Mouse (Mus musculus) ovary, postnatal 36 days (tissue): ENCODE measurements around the gene Gm47985.
"Not testable (repeated sequence)": the region's sequence is repeated elsewhere in the genome, so short reads cannot be mapped to it uniquely, and the experiment has no call there.

ENCODE experiments used
- DNase-seq: peaks from one replicate; pipeline ENCODE4 v3.0.0; 2022; ENCODE audit warnings: low spot score, mixed read lengths

Gm47985 gene

DNA sequence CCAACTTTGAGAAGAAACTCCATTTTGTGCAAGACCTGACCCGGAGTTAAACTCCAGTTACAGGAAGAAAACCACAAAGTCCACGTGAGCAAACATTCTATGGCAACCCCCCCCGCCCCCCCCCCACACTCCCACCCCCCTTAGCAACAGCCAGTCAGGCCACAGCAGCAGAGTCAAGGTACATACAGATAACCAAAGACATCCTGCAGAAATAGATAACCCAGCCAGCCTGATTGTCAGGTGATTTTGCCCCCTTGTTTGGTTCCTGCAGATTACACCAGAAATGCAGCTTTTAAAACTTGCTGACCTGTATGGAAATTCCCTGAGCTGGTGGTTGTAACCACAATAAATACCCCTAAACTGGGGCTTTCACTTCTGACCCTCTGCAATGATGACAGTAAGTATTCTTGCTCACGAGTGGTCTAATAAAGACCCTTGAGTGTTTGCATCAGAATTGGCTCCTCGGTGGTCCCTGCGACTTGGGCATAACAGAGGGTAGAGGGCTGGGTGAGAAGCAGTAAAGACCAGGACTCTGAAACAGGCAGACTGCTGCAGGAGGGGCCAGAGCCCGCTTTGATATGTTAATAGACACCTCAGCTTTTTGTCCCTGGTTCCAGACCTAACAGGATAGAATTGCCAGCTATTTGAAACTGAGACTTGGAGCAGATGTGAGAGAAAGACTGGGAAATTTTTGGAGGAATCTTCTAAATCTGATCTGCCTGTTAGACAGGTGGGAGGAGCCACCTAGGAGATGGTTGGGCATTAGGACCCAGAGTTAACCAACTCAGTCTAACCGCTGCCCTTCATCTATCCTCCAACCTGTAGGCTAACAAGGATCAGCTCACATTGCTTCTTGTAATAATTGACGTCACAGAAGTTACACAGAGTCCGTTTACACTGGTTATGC, 5.1 kb upstream of the Gm47985 start:
- DNase-seq = no peak

DNA sequence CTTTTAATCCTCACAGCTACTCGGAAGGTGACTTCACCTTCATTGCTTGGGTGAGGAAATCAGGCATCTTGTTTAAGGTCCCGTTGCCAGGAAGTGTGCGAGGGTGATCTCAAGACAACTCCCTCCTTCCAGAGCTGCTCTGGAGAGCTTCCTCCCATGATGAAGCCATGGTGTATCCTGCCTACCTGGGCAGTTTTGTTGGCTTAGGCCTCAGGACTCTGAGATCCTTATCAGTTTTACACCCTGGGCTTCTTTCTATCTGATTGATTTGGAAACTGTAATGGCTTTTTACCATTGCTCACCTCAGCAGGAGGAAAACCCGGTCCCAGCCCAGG, 4.4 kb upstream of the Gm47985 start:
- no peak for DNase-seq

DNA sequence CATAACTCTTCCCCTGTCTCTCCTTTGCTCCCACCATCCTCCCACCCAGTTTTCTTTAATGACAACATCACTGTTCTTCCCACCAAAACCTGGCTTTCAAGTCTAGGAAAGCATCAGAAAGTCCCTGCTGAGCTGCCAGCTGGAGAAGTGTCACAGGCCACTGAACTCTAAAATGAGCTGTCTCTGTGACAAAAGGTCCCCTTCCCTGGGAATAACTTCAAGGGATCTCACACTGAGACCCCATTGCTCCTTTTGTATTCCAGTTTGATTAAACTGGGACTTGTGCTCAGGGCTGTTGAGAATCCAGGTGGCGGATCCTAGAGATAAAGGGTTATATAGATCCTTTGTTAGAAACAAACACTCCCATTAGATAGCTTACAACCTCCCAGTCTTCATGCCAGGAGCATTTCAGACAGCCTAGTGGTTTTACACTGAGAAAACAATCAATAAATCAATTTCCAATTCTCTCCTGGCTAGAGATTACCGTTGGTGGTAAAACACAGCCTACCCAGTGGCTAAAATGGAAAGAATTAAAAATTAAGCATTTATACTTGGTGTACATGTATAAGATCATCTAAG, 3.7 kb upstream of the Gm47985 start:
- no peak for DNase-seq

DNA sequence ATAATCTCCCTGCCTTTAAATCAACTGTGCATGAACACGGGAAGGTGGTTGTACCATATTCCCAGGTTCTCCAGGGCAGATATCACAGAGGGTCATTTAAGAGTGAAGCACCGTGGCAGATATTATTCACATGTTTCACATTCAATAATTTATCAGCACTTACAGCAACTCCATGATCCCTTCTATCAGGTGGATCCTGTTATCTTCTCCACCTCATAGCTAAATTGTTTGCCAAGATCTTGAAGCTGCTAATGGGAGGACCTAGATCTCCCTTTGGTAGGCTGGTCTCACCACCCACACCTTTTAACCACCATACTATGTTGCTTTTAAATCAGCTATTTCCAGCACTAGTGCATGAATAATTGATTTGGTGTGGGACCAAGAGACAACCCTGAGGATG, 2.2 kb upstream of the Gm47985 start:
- no peak for DNase-seq

DNA sequence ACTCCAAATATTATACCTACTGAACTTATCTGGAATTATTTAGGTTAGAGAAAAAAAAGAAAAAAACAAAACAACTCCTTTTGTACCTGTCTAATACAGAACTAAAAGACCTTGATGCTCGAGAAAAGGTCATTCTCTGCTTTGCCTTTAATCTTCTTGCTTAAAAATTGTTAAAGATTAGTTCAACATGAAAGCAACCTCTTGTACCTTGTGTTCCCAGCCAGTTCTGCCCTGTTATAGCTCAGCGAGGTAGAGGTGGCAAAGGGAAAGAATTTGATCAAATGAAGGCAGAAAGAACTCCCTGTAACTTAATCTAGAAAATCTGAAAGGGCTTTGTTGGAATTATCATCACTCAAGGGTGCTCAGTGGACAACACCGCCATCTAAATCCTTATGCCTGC, 3.8 kb downstream of the Gm47985 start:
- not testable (repeated sequence) for DNase-seq

DNA sequence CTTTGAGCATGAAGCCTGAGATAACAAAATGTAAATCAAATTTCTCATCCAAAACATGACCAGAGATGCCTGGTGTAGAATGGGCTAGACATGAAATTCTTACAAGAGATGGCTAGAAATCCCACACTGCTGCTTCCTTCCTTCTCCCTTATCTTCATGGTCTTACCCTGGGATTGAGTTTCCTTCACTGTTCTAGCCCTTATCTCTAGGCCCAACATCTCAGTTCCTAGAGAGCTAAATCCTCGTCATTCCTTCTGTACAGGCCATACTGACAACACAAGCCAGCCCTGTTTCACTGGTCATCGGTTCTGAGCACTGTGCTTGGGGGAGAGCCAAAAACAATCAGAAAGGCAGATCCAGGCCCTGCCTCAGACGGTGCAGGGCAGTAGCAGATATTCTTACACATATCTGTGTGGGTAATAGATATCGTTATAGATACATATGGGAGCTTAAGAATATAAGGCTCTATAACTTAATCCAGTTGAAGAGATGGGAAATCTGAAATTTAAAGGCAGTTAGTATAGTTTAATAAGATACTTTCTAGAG, 4.6 kb downstream of the Gm47985 start:
- DNase-seq = not testable (repeated sequence)

DNA sequence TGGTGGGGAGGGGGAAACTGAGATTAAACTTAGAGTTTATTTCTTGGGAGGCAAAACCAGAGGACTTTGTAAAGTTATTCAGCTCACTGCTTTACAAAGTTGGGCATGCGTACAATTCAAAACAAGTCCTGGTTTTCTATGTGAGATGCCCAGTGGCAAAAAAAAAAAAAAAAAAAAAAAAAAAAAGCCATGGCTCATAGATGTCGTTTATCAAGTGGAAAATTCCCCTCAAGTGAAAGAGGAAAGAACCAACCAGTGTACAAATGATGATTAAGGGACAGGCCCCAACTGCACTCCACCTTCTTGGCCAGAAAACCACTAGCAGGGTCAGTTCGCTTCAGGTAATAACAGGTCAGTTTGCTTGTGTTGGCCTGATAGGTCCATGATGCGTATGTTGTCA, 6.1 kb downstream of the Gm47985 start:
- DNase-seq = no peak

DNA sequence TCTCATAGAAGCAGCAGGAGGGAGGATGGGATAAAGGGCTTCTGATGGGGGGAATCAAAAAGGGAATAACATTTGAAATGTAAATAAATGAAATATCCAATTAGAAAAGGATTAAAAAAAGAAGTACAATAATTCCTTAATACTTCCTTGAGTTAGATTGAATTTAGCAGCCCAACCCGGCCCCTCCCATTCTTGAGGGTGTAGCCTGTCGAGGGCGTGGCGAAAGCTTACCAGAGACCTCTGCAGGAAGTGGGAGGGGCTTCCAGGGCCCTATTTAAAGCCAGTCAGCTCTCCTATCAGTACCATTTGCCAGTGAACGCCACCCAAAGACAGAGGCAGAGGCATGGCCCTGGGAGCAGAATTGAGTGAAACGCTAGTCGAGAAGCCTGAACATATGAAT, 9.7 kb downstream of the Gm47985 start, which contains the start of gene Gm8947:
Gene Gm8947, plus strand, starts transcription at position 302 of the 400 bp plus-strand sequence.
- not testable (repeated sequence) for DNase-seq

DNA sequence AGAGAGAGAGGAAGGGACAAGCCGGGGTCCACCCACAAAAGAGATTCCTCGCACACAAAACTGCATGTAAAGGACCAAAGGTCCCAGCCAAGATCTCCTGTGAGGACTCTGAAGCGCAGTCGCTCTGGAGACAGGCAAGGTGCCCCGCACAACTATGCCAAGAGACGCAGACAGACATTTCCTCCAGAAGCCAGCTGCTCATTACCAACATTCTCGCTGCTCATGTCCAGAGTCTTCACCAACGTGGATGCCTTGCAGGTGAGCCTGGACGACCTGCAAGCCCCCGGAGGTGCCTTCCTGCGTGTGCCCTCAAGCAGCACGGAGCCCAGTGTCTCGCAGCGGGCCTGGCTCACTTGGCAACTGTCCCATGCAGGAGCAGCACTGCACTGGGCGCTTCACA, 10.4 kb downstream of the Gm47985 start:
- DNase-seq = not testable (repeated sequence)

DNA sequence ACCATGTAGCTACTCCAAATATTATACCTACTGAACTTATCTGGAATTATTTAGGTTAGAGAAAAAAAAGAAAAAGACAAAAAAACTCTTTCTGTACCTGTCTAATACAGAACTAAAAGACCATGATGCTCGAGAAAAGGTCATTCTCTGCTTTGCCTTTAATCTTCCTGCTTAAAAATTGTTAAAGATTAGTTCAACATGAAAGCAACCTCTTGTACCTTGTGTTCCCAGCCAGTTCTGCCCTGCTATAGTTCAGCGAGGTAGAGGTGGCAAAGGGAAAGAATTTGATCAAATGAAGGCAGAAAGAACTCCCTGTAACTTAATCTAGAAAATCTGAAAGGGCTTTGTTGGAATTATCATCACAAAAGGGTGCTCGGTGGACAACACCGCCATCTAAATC, 13.6 kb downstream of the Gm47985 start:
- not testable (repeated sequence) for DNase-seq

DNA sequence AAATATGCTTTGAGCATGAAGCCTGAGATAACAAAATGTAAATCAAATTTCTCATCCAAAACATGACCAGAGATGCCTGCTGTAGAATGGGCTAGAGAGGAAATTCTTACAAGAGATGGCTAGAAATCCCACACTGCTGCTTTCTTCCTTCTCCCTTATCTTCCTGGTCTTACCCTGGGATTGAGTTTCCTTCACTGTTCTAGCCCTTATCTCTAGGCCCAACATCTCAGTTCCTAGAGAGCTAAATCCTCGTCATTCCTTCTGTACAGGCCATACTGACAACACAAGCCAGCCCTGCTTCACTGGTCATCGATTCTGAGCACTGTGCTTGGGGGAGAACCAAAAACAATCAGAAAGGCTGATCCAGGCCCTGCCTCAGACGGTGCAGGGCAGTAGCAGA, 14.4 kb downstream of the Gm47985 start:
- DNase-seq = not testable (repeated sequence)

DNA sequence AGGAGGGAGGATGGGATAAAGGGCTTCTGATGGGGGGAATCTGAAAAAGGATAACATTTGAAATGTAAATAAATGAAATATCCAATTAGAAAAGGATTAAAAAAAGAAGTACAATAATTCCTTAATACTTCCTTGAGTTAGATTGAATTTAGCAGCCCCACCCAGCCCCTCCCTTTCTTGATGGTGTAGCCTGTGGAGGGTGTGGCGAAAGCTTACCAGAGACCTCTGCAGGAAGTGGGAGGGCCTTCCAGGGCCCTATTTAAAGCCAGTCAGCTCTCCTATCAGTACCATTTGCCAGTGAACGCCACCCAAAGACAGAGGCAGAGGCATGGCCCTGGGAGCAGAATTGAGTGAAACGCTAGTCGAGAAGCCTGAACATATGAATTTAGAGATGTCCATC, 15.8 kb downstream of the Gm47985 start, which contains the start of gene Gm47995:
Gene Gm47995, plus strand, starts transcription at position 329 of the 400 bp plus-strand sequence.
- not testable (repeated sequence) for DNase-seq

DNA sequence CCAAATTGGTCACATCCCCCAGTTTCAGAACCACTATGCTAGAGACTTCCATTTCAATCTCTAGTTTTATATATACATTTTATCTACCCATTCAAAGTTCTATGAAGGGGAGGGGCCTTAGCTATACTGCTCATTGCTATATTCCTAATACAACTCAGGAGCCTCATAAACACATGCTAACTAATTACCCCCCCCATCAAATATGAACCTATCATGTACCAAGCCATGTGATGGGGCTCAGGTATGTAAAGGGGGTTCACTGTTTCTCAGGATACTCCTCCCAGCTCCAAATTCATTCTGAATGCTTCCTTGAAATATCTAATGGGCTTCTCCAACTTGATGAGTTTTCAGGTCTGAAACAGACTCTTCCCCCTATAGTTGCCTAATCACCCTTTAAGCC, 18.3 kb downstream of the Gm47985 start:
- not testable (repeated sequence) for DNase-seq

DNA sequence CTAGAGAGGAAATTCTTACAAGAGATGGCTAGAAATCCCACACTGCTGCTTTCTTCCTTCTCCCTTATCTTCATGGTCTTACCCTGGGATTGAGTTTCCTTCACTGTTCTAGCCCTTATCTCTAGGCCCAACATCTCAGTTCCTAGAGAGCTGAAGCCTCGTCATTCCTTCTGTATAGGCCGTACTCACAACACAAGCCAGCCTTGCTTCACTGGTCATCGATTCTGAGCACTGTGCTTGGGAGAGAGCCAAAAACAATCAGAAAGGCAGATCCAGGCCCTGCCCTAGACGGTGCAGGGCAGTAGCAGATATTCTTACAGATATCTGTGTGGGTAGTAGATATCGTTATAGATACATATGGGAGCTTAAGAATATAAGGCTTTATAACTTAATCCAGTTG, 20.4 kb downstream of the Gm47985 start:
- DNase-seq = not testable (repeated sequence)

DNA sequence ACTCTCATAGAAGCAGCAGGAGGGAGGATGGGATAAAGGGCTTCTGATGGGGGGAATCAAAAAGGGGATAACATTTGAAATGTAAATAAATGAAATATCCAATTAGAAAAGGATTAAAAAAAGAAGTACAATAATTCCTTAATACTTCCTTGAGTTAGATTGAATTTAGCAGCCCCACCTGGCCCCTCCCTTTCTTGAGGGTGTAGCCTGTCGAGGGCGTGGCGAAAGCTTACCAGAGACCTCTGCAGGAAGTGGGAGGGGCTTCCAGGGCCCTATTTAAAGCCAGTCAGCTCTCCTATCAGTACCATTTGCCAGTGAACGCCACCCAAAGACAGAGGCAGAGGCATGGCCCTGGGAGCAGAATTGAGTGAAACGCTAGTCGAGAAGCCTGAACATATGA, 21.5 kb downstream of the Gm47985 start, which contains the start of gene 3110040M04Rik:
Gene 3110040M04Rik, plus strand, starts transcription at position 304 of the 400 bp plus-strand sequence.
- not testable (repeated sequence) for DNase-seq

DNA sequence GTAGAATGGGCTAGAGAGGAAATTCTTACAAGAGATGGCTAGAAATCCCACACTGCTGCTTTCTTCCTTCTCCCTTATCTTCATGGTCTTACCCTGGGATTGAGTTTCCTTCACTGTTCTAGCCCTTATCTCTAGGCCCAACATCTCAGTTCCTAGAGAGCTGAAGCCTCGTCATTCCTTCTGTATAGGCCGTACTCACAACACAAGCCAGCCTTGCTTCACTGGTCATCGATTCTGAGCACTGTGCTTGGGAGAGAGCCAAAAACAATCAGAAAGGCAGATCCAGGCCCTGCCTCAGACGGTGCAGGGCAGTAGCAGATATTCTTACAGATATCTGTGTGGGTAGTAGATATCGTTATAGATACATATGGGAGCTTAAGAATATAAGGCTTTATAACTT, 26.2 kb downstream of the Gm47985 start:
- DNase-seq = not testable (repeated sequence)

DNA sequence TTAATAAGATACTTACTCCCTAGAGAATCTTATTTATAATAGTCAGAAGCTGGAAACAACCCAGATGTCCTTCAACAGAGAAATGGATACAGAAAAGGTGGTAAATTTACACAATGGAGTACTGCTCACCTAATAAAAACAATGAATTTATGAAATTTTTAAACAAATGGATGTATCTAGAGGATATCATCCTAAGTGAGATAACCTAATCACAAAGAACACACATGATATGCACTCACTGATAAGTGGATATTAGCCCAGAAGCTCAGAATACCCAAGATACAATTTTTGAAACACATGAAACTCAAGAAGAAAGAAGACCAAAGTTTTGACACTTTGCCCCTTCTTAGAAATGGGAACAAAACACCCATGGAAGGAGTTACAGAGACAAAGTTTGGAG, 26.6 kb downstream of the Gm47985 start:
- not testable (repeated sequence) for DNase-seq

DNA sequence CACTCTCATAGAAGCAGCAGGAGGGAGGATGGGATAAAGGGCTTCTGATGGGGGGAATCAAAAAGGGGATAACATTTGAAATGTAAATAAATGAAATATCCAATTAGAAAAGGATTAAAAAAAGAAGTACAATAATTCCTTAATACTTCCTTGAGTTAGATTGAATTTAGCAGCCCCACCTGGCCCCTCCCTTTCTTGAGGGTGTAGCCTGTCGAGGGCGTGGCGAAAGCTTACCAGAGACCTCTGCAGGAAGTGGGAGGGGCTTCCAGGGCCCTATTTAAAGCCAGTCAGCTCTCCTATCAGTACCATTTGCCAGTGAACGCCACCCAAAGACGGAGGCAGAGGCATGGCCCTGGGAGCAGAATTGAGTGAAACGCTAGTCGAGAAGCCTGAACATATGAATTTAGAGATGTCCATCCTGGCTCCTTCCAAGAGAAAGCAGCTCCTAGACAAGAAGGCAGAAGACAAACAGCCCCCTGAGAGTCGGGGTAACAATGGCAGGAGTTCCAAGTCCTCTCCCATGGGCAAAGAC, 27.6 kb downstream of the Gm47985 start, which contains the start of gene Gm47996:
Gene Gm47996, plus strand, starts transcription at position 308 of the 532 bp plus-strand sequence.
- DNase-seq = not testable (repeated sequence)

DNA sequence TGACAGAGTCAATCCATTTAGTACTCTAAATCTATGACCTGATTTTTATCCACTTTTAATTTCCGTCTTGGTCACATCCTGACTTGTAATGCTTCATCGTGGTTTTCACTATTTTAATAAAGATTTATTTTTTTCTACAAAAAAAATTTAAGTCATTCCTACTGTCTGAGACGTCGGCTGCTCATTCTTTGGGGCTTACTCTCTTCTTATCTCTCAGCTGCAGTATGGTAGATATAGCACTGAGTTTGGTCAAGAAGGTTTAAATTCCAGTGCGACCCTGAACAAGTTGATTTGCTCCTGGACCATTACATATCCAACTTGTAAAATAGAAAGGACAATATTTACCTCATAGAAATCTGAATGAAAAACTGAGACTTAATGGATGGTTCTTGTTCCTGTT, 29.3 kb downstream of the Gm47985 start:
- DNase-seq = not testable (repeated sequence)

DNA sequence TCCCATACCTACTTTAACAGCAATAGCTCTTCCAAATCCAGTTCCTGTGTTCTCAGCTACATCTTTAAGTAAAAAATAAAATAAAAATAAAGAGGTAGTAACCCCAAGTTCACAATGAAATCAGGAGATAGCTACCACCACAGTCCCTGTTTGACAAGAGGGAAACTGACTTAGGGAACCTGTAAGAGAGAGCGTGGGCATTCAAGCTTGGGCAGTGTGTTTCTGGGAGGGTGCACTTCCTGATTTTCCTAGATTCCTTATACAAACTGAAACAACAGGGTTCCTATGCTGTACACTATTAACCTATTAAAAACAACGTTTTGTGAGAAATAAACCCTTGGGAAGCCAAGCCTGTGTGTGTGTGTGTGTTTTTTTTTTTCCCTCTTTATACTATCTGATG, 32.5 kb downstream of the Gm47985 start:
- no peak for DNase-seq

DNA sequence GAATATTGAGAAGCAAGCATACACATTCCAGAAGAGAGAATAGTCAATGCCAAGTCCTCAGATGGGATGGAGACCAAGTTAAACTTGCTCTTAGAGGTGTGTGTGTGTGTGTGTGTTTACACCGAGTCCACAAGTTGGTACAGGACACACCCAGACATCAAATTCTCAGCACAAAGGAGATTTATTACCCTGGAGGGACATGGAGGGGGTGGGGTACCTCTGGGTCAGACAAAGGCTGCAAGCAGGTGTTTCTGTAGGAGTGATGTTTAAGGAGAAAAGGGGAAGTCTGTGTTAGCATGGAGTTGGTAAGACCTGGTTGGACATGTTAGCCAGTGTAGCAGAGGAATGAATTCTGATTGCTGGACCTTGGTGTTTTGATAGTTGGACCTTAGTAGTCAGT, 33.6 kb downstream of the Gm47985 start:
- no peak for DNase-seq

DNA sequence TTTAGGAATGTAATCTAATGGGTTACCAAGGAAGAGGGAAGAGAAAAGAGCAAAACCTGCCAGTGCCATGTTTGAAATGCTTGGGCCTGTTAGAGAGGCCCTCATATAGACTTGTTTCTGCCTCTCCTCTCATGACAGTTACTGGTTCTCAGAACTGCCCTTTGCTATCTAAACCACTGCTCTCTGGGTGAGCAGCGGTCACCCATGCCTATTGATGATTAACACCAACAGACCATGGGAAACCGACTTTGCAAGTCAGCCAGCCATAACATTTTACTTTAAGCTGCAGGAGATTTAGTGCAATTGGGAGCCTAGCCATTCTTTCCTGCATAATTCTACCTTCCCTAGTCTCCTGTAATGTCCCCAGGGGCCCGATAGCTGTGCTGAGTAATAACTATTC, 34.1 kb downstream of the Gm47985 start:
- no peak for DNase-seq

DNA sequence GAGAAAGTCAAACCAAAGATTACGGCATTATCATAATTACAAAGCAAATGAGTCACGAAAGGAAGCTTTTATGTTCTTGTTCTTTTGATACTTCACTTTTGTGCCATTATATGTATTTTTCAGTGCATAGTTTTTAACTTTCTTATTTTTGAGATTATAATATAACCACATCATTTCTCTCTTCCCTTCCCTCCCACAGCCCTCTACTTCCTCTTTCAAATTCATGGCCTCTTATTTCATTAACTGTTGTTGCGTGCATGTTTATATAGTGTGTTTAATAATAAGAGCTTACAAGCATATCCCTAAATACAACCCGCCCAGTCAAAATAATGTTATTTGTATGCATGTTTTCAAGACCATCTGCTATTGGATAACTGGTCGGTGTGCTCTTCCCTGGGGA, 36.7 kb downstream of the Gm47985 start:
- DNase-seq = no peak
